Mouse (Mus musculus) neural tube, embryonic 15.5 days (tissue): ENCODE results near the gene Dpf2. TPM values are rescaled to one million over a fixed set of nuclear protein-coding genes. Genes with fewer than 3 reads are reported as not detected.

ENCODE experiments used
- ATAC-seq: fragments of 200-750 bp; cut with Nextera tagmentation; 2 replicates; pipeline ENCODE4 v1.8.0; 2017; ENCODE audit warnings: mild to moderate bottlenecking, moderate TSS enrichment, moderate library complexity; ENCODE audit not compliant: low FRiP score
- H3K27ac ChIP-seq: fragments of 300-500 bp; sonication (generic); replicated peaks from 2 replicates; pipeline ENCODE4 v1.5.1; 2015; ENCODE audit warnings: mild to moderate bottlenecking, inconsistent platforms
- H3K27me3 ChIP-seq: fragments of 300-500 bp; sonication (generic); replicated peaks from 2 replicates; pipeline ENCODE4 v1.6.1; 2015; ENCODE audit warnings: inconsistent platforms
- H3K36me3 ChIP-seq: fragments of 300-500 bp; sonication (generic); 2 replicates; pipeline ENCODE4 v1.6.1; 2015; ENCODE audit warnings: inconsistent platforms
- H3K4me1 ChIP-seq: fragments of 300-500 bp; sonication (generic); 2 replicates; pipeline ENCODE4 v1.6.1; 2015; ENCODE audit warnings: inconsistent platforms
- H3K4me2 ChIP-seq: fragments of 300-500 bp; sonication (generic); 2 replicates; pipeline ENCODE4 v1.6.1; 2015; ENCODE audit warnings: inconsistent platforms, mild to moderate bottlenecking, moderate library complexity
- H3K4me3 ChIP-seq: fragments of 300-500 bp; sonication (generic); replicated peaks from 2 replicates; pipeline ENCODE4 v1.5.1; 2015; ENCODE audit warnings: mild to moderate bottlenecking, inconsistent platforms
- H3K9ac ChIP-seq: fragments of 300-500 bp; sonication (generic); replicated peaks from 2 replicates; pipeline ENCODE4 v1.6.1; 2015; ENCODE audit warnings: mild to moderate bottlenecking, inconsistent platforms
- H3K9me3 ChIP-seq: fragments of 300-500 bp; sonication (generic); replicated peaks from 2 replicates; pipeline ENCODE4 v1.6.1; 2016; ENCODE audit warnings: inconsistent platforms
- WGBS: fragments of 180-500 bp; shearing (Covaris S2); methylation state at CpG from one replicate; pipeline ENCODE4 v1.1.7; 2015; ENCODE audit warnings: mixed read lengths; 5-methylcytosine and 5-hydroxymethylcytosine counted together
- polyA plus RNA-seq: library from polyadenylated mRNA; unstranded; fragments of >200 nt; fragmentation: Nextera tagmentation; extraction: Ambion mirVana; gene quantifications from 2 replicates; pipeline ENCODE4 v1.2.1, GENCODE M21; 2015

Dpf2 gene
- polyA plus RNA-seq: 95.7 and 115 TPM in 2 replicates

DNA sequence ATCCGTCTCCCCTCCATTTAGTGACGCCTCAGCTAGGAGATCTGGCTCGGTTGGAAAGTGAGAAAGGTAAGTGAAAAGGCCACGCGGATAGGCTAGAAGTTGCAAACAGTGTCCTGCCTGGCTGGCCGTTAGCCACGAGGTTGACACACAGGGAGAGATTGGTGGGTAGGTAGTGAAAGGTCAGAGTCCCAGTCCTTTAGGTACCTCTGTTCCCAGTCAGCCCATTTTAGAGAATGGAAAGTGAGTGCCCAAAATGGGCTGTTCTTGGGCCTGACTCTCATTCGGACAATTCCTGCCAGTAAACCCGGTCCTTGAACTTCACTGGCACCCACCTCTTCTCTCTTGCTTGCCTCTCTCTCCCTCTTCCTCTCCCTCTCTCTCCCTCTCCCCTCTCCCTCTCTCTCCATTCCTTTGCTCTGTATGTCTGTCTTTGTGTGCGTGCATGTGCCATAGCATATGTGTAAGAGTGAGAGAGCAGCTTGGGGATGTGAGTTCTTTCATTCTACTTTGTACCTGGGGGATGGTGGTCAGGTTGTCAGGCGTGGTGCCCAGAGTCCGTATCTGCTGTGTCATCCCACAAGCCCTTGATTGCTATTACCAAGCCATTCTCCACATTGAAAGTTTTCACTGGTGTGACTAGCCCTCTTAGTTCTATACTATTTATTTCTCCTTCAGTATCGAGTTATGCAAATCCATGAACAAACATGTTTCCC lies at the start of gene Dpf2:
Gene Dpf2 (minus strand): TSS at position 4 of the 713 bp plus-strand sequence.
- peaks cover 26% of the 10 kb centered on the region for H3K36me3 ChIP-seq
- 22% methylated on average over 13 of the region's 13 CpGs for WGBS
- peak within 1 kb of the TSS; percentile 88 for H3K27ac ChIP-seq
- H3K4me2 ChIP-seq: peak within 1 kb of the TSS; percentile 74
- H3K4me3 ChIP-seq: peak within 1 kb of the TSS; percentile 97
- peak within 1 kb of the TSS; percentile 85 for H3K9ac ChIP-seq
- no peaks in the 10 kb centered on the region for H3K9me3 ChIP-seq
- peaks cover 36% of the 10 kb centered on the region for H3K4me1 ChIP-seq
- H3K27me3 ChIP-seq: no peaks in the 10 kb centered on the region
- ATAC-seq: peak; percentile 58

DNA sequence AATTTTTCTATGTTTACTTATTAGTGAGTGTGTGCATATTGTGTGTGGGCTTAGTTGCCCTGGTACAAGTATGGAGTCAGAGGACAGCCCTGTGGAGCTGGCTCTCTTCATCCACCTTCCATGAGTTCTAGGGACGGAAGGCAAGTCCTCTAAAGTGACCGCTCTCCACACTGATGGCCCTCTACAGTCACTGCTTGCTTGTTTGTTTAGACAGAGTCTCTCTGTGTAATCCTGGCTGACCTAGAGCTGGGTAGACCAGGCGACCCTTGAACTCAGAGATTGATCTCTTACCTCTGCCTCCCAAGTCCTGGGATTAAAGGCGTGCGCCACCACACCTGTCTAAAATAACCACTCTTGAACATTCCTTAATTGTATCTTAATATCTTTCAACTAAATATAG lies 44.6 kb upstream of the Dpf2 start:
- ATAC-seq: no peak
- peaks cover 4% of the 10 kb centered on the region for H3K4me1 ChIP-seq
- no peaks in the 10 kb centered on the region for H3K27me3 ChIP-seq
- peaks cover 15% of the 10 kb centered on the region; the same call in 1 of the 2 replicates for H3K36me3 ChIP-seq
- no peak overlapping the region for H3K9ac ChIP-seq
- H3K9me3 ChIP-seq: no peaks in the 10 kb centered on the region
- 94% methylated on average over 5 of the region's 5 CpGs for WGBS
- H3K4me2 ChIP-seq: no peak overlapping the region
- no peak overlapping the region for H3K27ac ChIP-seq
- no peak overlapping the region for H3K4me3 ChIP-seq

- H3K4me1 ChIP-seq: peaks cover 3% of the 10 kb centered on the region; the same call in 1 of the 2 replicates
- ATAC-seq: no peak
- H3K9me3 ChIP-seq: no peaks in the 10 kb centered on the region
- no peak overlapping the region for H3K9ac ChIP-seq
- H3K27ac ChIP-seq: no peak overlapping the region
- H3K27me3 ChIP-seq: no peaks in the 10 kb centered on the region
- H3K4me3 ChIP-seq: no peak overlapping the region
- peaks cover 17% of the 10 kb centered on the region; the same call in 1 of the 2 replicates for H3K36me3 ChIP-seq
- no peak overlapping the region for H3K4me2 ChIP-seq
- WGBS: 45% methylated on average over 3 of the region's 3 CpGs
Measured at GRCm38 (mm10) chr19:5956685-5957084, 43.9 kb upstream of the Dpf2 start.

GRCm38 (mm10) chr19:5955704-5956670 lies 43.2 kb upstream of the Dpf2 start:
- Histone ChIP-seq H3K4me1 (peaks cover 3% of the 10 kb centered on the region; the same call in 1 of the 2 replicates), H3K27me3 (no peaks in the 10 kb centered on the region), H3K4me3 (no peak overlapping the region), H3K36me3 (peaks cover 22% of the 10 kb centered on the region), H3K4me2 (no peak overlapping the region), H3K9me3 (no peaks in the 10 kb centered on the region), H3K27ac (no peak overlapping the region), H3K9ac (no peak overlapping the region)
- 86% methylated on average over 28 of the region's 28 CpGs for WGBS
- ATAC-seq: no peak

- Histone ChIP-seq H3K4me2 (no peak overlapping the region), H3K27me3 (no peaks in the 10 kb centered on the region), H3K36me3 (peaks cover 30% of the 10 kb centered on the region), H3K27ac (no peak overlapping the region), H3K4me1 (peaks cover 3% of the 10 kb centered on the region; the same call in 1 of the 2 replicates), H3K4me3 (no peak overlapping the region), H3K9me3 (no peaks in the 10 kb centered on the region), H3K9ac (no peak overlapping the region)
- 92% methylated on average over 10 of the region's 10 CpGs for WGBS
- no peak for ATAC-seq
Measured at GRCm38 (mm10) chr19:5954936-5955335, 42.1 kb upstream of the Dpf2 start.

DNA sequence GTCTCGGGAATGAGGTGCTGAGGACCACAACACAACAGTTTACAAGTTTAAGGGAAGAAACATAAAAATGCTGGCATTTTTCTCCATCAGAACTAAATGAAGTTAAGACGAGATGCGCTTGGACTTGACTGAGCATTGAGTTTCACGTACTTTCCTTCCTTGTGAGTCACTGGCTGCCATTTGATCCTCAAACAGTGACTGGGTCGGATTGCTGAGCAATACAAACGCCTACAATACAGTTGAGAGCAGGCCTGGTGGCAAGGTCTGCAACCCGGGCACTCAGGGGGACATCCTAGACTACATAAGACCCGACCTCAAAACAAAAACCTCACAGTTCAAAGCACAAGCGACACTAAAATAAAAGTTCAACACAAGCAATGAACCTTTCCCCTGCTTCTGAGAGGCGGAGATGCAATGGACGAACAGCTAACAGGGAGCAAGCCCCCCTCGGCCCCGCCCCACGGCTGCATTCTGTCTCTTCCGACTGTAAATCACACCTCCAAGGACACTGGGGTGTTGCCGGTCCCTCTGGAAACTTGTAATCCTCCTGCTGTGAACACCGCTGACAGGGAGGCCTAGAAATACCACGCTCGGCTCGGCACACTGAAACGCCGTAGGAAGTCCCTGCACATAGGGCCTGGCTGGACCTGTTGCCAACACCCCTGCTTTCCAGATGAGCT lies 41.4 kb upstream of the Dpf2 start:
- Histone ChIP-seq H3K36me3 (peaks cover 32% of the 10 kb centered on the region), H3K9me3 (no peaks in the 10 kb centered on the region), H3K27me3 (no peaks in the 10 kb centered on the region), H3K4me2 (no peak overlapping the region), H3K4me1 (peaks cover 3% of the 10 kb centered on the region; the same call in 1 of the 2 replicates), H3K4me3 (no peak overlapping the region), H3K9ac (no peak overlapping the region), H3K27ac (no peak overlapping the region)
- WGBS: 67% methylated on average over 22 of the region's 22 CpGs
- ATAC-seq: no peak

DNA sequence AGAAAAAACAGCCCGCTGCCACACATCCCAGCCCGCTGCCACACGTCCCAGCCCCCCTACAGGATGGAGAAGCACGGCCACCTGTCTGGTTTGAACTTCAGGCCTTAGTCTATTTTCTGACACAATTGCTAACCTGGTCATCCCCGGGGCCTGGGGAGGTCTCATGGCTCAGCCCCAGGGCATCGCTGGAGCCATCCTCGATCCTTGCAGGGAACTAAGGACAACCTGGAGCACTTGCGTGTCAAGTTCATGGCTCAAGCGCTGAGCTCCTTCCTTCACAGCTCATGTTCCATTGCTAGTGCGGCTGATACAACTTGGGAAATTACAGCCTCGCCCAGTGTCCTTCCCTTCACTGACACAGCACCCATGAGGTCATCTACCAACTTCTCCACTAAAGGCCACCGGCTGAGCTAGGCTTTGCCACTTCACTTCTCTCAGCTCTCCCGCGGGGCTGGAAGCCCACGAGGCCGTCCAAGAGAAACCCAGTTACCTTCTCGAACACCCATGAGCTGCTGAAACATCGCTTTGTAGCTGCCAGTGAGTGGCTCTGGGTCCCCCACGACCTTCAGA lies 40.5 kb upstream of the Dpf2 start:
- no peak for ATAC-seq
- WGBS: 93% methylated on average over 19 of the region's 19 CpGs
- Histone ChIP-seq H3K9ac (no peak overlapping the region), H3K4me1 (peaks cover 3% of the 10 kb centered on the region; the same call in 1 of the 2 replicates), H3K9me3 (no peaks in the 10 kb centered on the region), H3K36me3 (peaks cover 28% of the 10 kb centered on the region), H3K4me2 (no peak overlapping the region), H3K27me3 (no peaks in the 10 kb centered on the region), H3K4me3 (no peak overlapping the region), H3K27ac (no peak overlapping the region)

DNA sequence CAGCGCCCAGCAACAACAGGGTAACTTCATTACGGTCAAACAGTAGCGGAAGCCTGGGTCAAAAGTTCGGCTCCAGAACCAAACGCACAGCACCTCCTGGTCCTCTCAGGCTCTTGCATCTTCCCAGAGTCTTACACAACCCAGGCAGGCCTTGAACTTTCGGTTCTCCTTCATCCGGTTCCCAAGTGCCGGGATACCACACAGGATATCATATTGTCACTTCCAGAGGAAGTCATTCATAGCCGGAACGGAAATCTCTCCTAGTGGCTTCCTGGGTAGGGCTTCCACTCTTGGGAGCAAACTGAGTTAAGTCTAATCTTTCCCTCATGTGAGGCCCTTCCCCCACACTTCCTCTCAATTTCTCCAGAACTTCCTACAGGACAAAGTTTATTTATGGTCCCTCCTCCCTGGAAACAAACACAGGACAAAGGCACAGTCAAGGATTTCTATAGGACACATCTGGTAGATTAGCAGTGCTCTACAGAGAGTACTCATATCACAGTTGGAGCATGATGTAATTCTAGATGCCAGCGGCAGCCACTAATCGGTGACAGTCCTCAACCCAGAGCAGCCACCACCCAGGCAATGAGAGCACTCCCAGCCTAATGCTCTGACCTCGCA lies 39.4 kb upstream of the Dpf2 start:
- Histone ChIP-seq H3K4me1 (peaks cover 3% of the 10 kb centered on the region; the same call in 1 of the 2 replicates), H3K9ac (no peak overlapping the region; the same call in 1 of the 2 replicates), H3K27me3 (no peaks in the 10 kb centered on the region), H3K36me3 (peaks cover 27% of the 10 kb centered on the region), H3K4me2 (no peak overlapping the region), H3K4me3 (no peak overlapping the region), H3K9me3 (no peaks in the 10 kb centered on the region), H3K27ac (no peak overlapping the region)
- no peak for ATAC-seq
- WGBS: 87% methylated on average over 13 of the region's 13 CpGs

DNA sequence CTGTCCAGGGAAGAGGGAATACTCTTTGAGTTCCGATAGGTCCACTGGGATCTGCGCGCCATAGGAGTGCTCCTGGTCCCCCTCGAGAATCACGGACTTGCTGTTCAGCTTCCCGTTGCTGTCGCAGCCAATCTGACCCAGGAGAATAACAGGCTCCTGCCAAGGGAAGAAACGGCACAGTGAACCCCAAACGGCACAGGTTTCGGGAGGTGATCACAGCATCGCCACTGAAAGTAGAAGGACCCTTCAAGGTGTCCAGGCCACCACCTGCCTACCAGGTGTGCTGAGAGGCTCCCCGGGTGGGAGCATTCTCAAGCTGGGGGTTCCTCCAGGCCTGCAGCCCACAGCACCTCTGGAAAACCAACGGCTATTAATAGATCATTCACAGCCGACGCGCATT lies 38.8 kb upstream of the Dpf2 start:
- no peak overlapping the region for H3K27ac ChIP-seq
- H3K9ac ChIP-seq: no peak overlapping the region
- no peaks in the 10 kb centered on the region for H3K27me3 ChIP-seq
- no peaks in the 10 kb centered on the region for H3K9me3 ChIP-seq
- WGBS: 95% methylated on average over 16 of the region's 16 CpGs
- ATAC-seq: no peak
- peaks cover 3% of the 10 kb centered on the region; the same call in 1 of the 2 replicates for H3K4me1 ChIP-seq
- peaks cover 27% of the 10 kb centered on the region for H3K36me3 ChIP-seq
- H3K4me3 ChIP-seq: no peak overlapping the region
- H3K4me2 ChIP-seq: no peak overlapping the region

GRCm38 (mm10) chr19:5950218-5950617 lies 37.4 kb upstream of the Dpf2 start:
- Histone ChIP-seq H3K9ac (no peak overlapping the region), H3K9me3 (no peaks in the 10 kb centered on the region), H3K4me3 (no peak overlapping the region), H3K27me3 (no peaks in the 10 kb centered on the region), H3K4me1 (peaks cover 5% of the 10 kb centered on the region; the same call in 1 of the 2 replicates), H3K27ac (no peak overlapping the region), H3K4me2 (no peak overlapping the region), H3K36me3 (peaks cover 26% of the 10 kb centered on the region)
- no peak for ATAC-seq
- 95% methylated on average over 11 of the region's 11 CpGs for WGBS
